Mouse (Mus musculus) forebrain, embryonic 16.5 days (tissue): Measurements from ENCODE around the gene Gm20388. TPM values are rescaled to one million over a fixed set of nuclear protein-coding genes. Genes with fewer than 3 reads are reported as not detected.

Experiments
- ATAC-seq: fragments of 200-750 bp; cut with Nextera tagmentation; 2 replicates; pipeline ENCODE4 v1.8.0; 2017; ENCODE audit warnings: mild to moderate bottlenecking, moderate library complexity
- H3K27ac ChIP-seq: fragments of 300-500 bp; sonication (generic); 2 replicates; pipeline ENCODE4 v1.5.1; 2014; ENCODE audit warnings: low read length, control low read depth
- H3K27me3 ChIP-seq: fragments of 300-500 bp; sonication (generic); replicated peaks from 2 replicates; pipeline ENCODE4 v1.6.1; 2014; ENCODE audit warnings: low read length; ENCODE audit not compliant: control insufficient read depth, insufficient read depth
- H3K36me3 ChIP-seq: fragments of 300-500 bp; sonication (generic); 2 replicates; pipeline ENCODE4 v1.6.1; 2014; ENCODE audit not compliant: control insufficient read depth, insufficient read depth
- H3K4me1 ChIP-seq: fragments of 300-500 bp; sonication (generic); replicated peaks from 2 replicates; pipeline ENCODE4 v1.6.1; 2014; ENCODE audit warnings: low read length; ENCODE audit not compliant: control insufficient read depth, insufficient read depth
- H3K4me2 ChIP-seq: fragments of 300-500 bp; sonication (generic); 2 replicates; pipeline ENCODE4 v1.6.1; 2014; ENCODE audit warnings: mild to moderate bottlenecking, low read length, control low read depth
- H3K4me3 ChIP-seq: fragments of 300-500 bp; sonication (generic); replicated peaks from 2 replicates; pipeline ENCODE4 v1.5.1; 2014; ENCODE audit warnings: mild to moderate bottlenecking, low read length, control low read depth
- H3K9ac ChIP-seq: fragments of 300-500 bp; sonication (generic); replicated peaks from 2 replicates; pipeline ENCODE4 v1.6.1; 2014; ENCODE audit warnings: low read depth, low read length, control low read depth
- H3K9me3 ChIP-seq: fragments of 300-500 bp; sonication (generic); 2 replicates; pipeline ENCODE4 v1.6.1; 2016; ENCODE audit warnings: low read length; ENCODE audit not compliant: control insufficient read depth
- WGBS: fragments of 180-500 bp; shearing (Covaris S2); extraction: QIAGEN DNeasy Blood & Tissue Kit; methylation state at CpG from one replicate; pipeline ENCODE4 v1.1.7; 2014; 5-methylcytosine and 5-hydroxymethylcytosine counted together
- polyA plus RNA-seq: library from polyadenylated mRNA; unstranded; fragments of >200 nt; fragmentation: Nextera tagmentation; extraction: Ambion mirVana; gene quantifications from 2 replicates; pipeline ENCODE4 v1.2.1, GENCODE M21; 2015

The Gm20388 gene
- polyA plus RNA-seq, 1 experiment from 2014 or later, result 4.7 TPM

GRCm38 (mm10) chr8:122701441-122702185 is 2791.0 kb downstream of the Gm20388 start:
- no peaks in the 10 kb centered on the region for H3K27me3 ChIP-seq
- H3K9me3 ChIP-seq, result no peaks in the 10 kb centered on the region
- no peak overlapping the region for H3K9ac ChIP-seq
- 86% methylated on average over 12 of the region's 12 CpGs for WGBS
- ATAC-seq, result no peak
- no peak overlapping the region for H3K4me3 ChIP-seq
- no peak overlapping the region for H3K27ac ChIP-seq
- no peak overlapping the region for H3K4me2 ChIP-seq
- no peaks in the 10 kb centered on the region for H3K36me3 ChIP-seq
- peaks cover 9% of the 10 kb centered on the region; the same call in 1 of the 2 replicates for H3K4me1 ChIP-seq

GRCm38 (mm10) chr8:122702301-122702941 is 2791.8 kb downstream of the Gm20388 start:
- no peaks in the 10 kb centered on the region for H3K27me3 ChIP-seq
- no peak overlapping the region for H3K4me2 ChIP-seq
- no peaks in the 10 kb centered on the region for H3K9me3 ChIP-seq
- H3K4me1 ChIP-seq, result peaks cover 9% of the 10 kb centered on the region; the same call in 1 of the 2 replicates
- no peaks in the 10 kb centered on the region for H3K36me3 ChIP-seq
- no peak overlapping the region for H3K9ac ChIP-seq
- H3K4me3 ChIP-seq, result no peak overlapping the region
- 66% methylated on average over 10 of the region's 10 CpGs for WGBS
- ATAC-seq, result no peak
- no peak overlapping the region for H3K27ac ChIP-seq

DNA sequence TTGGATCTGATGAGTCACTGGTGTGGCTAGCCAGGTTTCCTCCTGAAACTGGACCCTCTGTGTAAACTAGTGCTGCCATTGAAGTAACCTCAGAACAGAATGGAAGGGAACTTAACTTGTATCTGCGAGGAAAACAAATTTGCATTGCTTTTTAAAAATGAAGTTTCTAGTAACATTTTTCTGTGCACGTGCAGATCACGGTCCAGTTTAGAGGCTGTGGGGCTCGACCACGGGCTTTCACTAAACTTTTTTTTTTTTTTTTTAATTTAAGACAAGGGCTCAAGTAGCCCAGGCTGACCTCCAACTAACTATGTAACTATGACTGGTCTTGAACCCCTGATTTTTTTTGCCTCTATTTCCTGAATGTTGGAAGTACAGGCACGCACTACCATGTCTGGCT is 2792.3 kb downstream of the Gm20388 start:
- Histone ChIP-seq H3K27me3 (no peaks in the 10 kb centered on the region), H3K27ac (no peak overlapping the region)
- 87% methylated on average over 6 of the region's 6 CpGs for WGBS

DNA sequence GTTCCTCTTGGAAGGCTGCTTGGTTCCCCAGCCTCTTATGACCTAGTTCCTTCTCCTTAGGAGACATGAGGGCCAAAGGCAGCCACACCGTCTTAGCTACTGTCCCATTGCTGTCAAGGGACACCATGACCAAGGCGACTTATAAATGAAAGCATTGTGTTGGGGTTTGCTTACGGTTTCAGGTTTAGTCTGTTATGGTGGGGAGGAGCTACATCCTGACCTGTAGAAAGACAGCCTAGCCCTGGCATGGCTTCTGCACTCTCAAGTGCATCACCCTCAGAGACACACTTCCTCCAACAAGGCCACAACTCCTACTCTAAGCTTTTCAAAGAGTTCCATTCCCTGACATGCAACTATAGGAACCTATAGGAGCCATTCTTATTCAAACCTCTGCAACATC is 2794.0 kb downstream of the Gm20388 start:
- Histone ChIP-seq H3K9ac (no peak overlapping the region), H3K27ac (no peak overlapping the region), H3K4me2 (no peak overlapping the region), H3K4me1 (peaks cover 15% of the 10 kb centered on the region), H3K9me3 (no peaks in the 10 kb centered on the region), H3K4me3 (no peak overlapping the region), H3K36me3 (no peaks in the 10 kb centered on the region), H3K27me3 (no peaks in the 10 kb centered on the region)
- no peak for ATAC-seq
- 89% methylated on average over 3 of the region's 3 CpGs for WGBS

More for the DNA sequence above, 2792.3 kb downstream of the Gm20388 start:
- no peak overlapping the region for H3K4me3 ChIP-seq
- no peak overlapping the region for H3K4me2 ChIP-seq
- H3K9ac ChIP-seq, result no peak overlapping the region
- H3K9me3 ChIP-seq, result no peaks in the 10 kb centered on the region
- H3K36me3 ChIP-seq, result no peaks in the 10 kb centered on the region
- H3K4me1 ChIP-seq, result peaks cover 9% of the 10 kb centered on the region; the same call in 1 of the 2 replicates
- no peak for ATAC-seq

GRCm38 (mm10) chr8:122705901-122706561 is 2795.4 kb downstream of the Gm20388 start:
- 27% methylated on average over 12 of the region's 12 CpGs for WGBS
- H3K9ac ChIP-seq, result no peak overlapping the region
- H3K36me3 ChIP-seq, result no peaks in the 10 kb centered on the region
- no peak overlapping the region for H3K4me3 ChIP-seq
- no peaks in the 10 kb centered on the region for H3K9me3 ChIP-seq
- no peak overlapping the region for H3K27ac ChIP-seq
- no peak overlapping the region for H3K4me2 ChIP-seq
- H3K4me1 ChIP-seq, result peaks cover 19% of the 10 kb centered on the region
- no peaks in the 10 kb centered on the region for H3K27me3 ChIP-seq
- ATAC-seq, result no peak

GRCm38 (mm10) chr8:122707184-122707583 is 2796.5 kb downstream of the Gm20388 start:
- Histone ChIP-seq H3K4me2 (no peak overlapping the region), H3K27ac (no peak overlapping the region), H3K9me3 (no peaks in the 10 kb centered on the region), H3K27me3 (no peaks in the 10 kb centered on the region), H3K36me3 (no peaks in the 10 kb centered on the region), H3K9ac (no peak overlapping the region), H3K4me3 (no peak overlapping the region), H3K4me1 (peaks cover 19% of the 10 kb centered on the region)
- 63% methylated on average over 4 of the region's 4 CpGs for WGBS
- ATAC-seq, result no peak

GRCm38 (mm10) chr8:122709340-122710111 is 2798.9 kb downstream of the Gm20388 start:
- WGBS, result 25% methylated on average over 26 of the region's 26 CpGs
- ATAC-seq, result peak; percentile 84

GRCm38 (mm10) chr8:122711480-122711879 is 2800.8 kb downstream of the Gm20388 start:
- Histone ChIP-seq H3K36me3 (no peaks in the 10 kb centered on the region), H3K4me2 (no peak overlapping the region), H3K27me3 (no peaks in the 10 kb centered on the region), H3K27ac (no peak overlapping the region), H3K4me3 (no peak overlapping the region), H3K9me3 (no peaks in the 10 kb centered on the region), H3K4me1 (peaks cover 10% of the 10 kb centered on the region), H3K9ac (no peak overlapping the region)
- WGBS, result 83% methylated on average over 3 of the region's 3 CpGs
- ATAC-seq, result no peak

More at GRCm38 (mm10) chr8:122709340-122710111, 2798.9 kb downstream of the Gm20388 start:
- no peak overlapping the region for H3K4me2 ChIP-seq
- no peaks in the 10 kb centered on the region for H3K27me3 ChIP-seq
- no peaks in the 10 kb centered on the region for H3K9me3 ChIP-seq
- H3K4me1 ChIP-seq, result peaks cover 19% of the 10 kb centered on the region
- no peak overlapping the region for H3K4me3 ChIP-seq
- H3K27ac ChIP-seq, result peak overlapping the region; percentile 48
- H3K36me3 ChIP-seq, result no peaks in the 10 kb centered on the region
- 0 out of 2 replicates have a peak overlapping the region, but pooled peaks have one; percentile 7 for H3K9ac ChIP-seq
